In genomic region chr9:35117384-35118295, GRCm38 (mm10) we compare ENCODE assay signal across 8 mouse cellular contexts. TPM values are rescaled to one million over a fixed set of nuclear protein-coding genes. Genes with fewer than 3 reads are reported as not detected.
DNase-seq lines count a peak whose midpoint lies in the region; ATAC-seq and TF ChIP-seq lines count a peak whose summit lies in the region.

No protein-coding gene starts in this region.

- H3K36me3 ChIP-seq in intestine, embryonic 15.5 days, result no peaks in the 10 kb centered on the region
- H3K36me3 ChIP-seq in liver, postnatal 0 days (replicated peaks; ENCODE audit: insufficient read depth, low read length), result peaks cover 20% of the 10 kb centered on the region
- H3K36me3 ChIP-seq in neural tube, embryonic 11.5 days (ENCODE audit: control insufficient read depth, insufficient read depth, low read length), result no peaks in the 10 kb centered on the region

- H3K4me2 ChIP-seq in intestine, embryonic 15.5 days (replicated peaks), result peak overlapping the region; percentile 72
- H3K4me2 ChIP-seq in liver, postnatal 0 days (ENCODE audit: low read depth, low read length), result peak overlapping the region; percentile 97
- peak overlapping the region; percentile 81 for H3K4me2 ChIP-seq in neural tube, embryonic 11.5 days (ENCODE audit: low read depth)

- DNase-seq in cerebellum, adult 9-11 months, result peak; percentile 38
- DNase-seq in cerebellum, adult 18-20 months, result no peak
- DNase-seq in c-Kit-negative CD71-positive TER-119-positive erythroid progenitor cells, embryonic 14.5 days (ENCODE audit: low read depth, low spot score), result peak; percentile 54
- DNase-seq in liver, postnatal 0 days, result peak; percentile 58
- DNase-seq in neural tube, embryonic 11.5 days (ENCODE audit: low spot score), result peak; percentile 33
- DNase-seq in right cerebral cortex, postnatal 4 days, result no peak

- TF ChIP-seq EP300 in liver, postnatal 0 days (IDR thresholded peaks at IDR 0.05; ENCODE audit: low read depth), result peak; percentile 58

- peaks cover 25% of the 10 kb centered on the region for H3K4me1 ChIP-seq in intestine, embryonic 15.5 days (replicated peaks)
- peaks cover 70% of the 10 kb centered on the region for H3K4me1 ChIP-seq in liver, postnatal 0 days (ENCODE audit: insufficient read depth)
- H3K4me1 ChIP-seq in neural tube, embryonic 11.5 days (ENCODE audit: control insufficient read depth, insufficient read depth, low read length), result peaks cover 11% of the 10 kb centered on the region

- 31% methylated on average over 15 of the region's 15 CpGs for WGBS in intestine, embryonic 15.5 days
- 11% methylated on average over 15 of the region's 15 CpGs for WGBS in liver, postnatal 0 days (ENCODE audit: insufficient replicate concordance)
- 32% methylated on average over 15 of the region's 15 CpGs for WGBS in neural tube, embryonic 11.5 days

- H3K9ac ChIP-seq in intestine, embryonic 15.5 days, result peak overlapping the region; percentile 93
- peak overlapping the region; percentile 93 for H3K9ac ChIP-seq in liver, postnatal 0 days (replicated peaks)
- peak overlapping the region; percentile 82 for H3K9ac ChIP-seq in neural tube, embryonic 11.5 days (ENCODE audit: low read length)

- ATAC-seq in granulocyte monocyte progenitor cell, adult 5-6 weeks (replicated peaks; ENCODE audit: poor library complexity, severe bottlenecking), result peak; percentile 36
- peak; percentile 12; the same call in 1 of the 2 replicates for ATAC-seq in intestine, embryonic 15.5 days
- ATAC-seq in liver, postnatal 0 days, result peak; percentile 20
- no peak for ATAC-seq in neural tube, embryonic 11.5 days (ENCODE audit: insufficient read depth, low FRiP score, low TSS enrichment)

- H3K27me3 ChIP-seq in intestine, embryonic 15.5 days (replicated peaks), result no peaks in the 10 kb centered on the region
- no peaks in the 10 kb centered on the region for H3K27me3 ChIP-seq in liver, postnatal 0 days (ENCODE audit: insufficient read depth, low read length)
- H3K27me3 ChIP-seq in neural tube, embryonic 11.5 days (ENCODE audit: control insufficient read depth, insufficient read depth, low read length), result no peaks in the 10 kb centered on the region

- TF ChIP-seq CTCF in liver, postnatal 0 days (IDR thresholded peaks at IDR 0.05; ENCODE audit: low read depth), result no peak

- H3K27ac ChIP-seq in intestine, embryonic 15.5 days, result peak overlapping the region; percentile 89
- peak overlapping the region; percentile 98 for H3K27ac ChIP-seq in liver, postnatal 0 days (ENCODE audit: low read depth)
- H3K27ac ChIP-seq in neural tube, embryonic 11.5 days (ENCODE audit: low read depth, low read length), result peak overlapping the region; percentile 37; the same call in 1 of the 2 replicates

- H3K4me3 ChIP-seq in intestine, embryonic 15.5 days (replicated peaks), result peak overlapping the region; percentile 76
- H3K4me3 ChIP-seq in liver, postnatal 0 days (ENCODE audit: low read depth, low read length), result peak overlapping the region; percentile 93
- H3K4me3 ChIP-seq in neural tube, embryonic 11.5 days (ENCODE audit: low read depth, low read length), result peak overlapping the region; percentile 76

- no peaks in the 10 kb centered on the region for H3K9me3 ChIP-seq in intestine, embryonic 15.5 days
- H3K9me3 ChIP-seq in liver, postnatal 0 days (ENCODE audit: low read length), result no peaks in the 10 kb centered on the region
- no peaks in the 10 kb centered on the region for H3K9me3 ChIP-seq in neural tube, embryonic 11.5 days (ENCODE audit: control insufficient read depth, low read length)

RNA-seq across cellular contexts. Expression of gene St3gal4, which starts 1.4 kb away (rescaled TPM):
- total RNA-seq in granulocyte monocyte progenitor cell, adult 5-6 weeks (2014; fragmentation: Nextera tagmentation), result 39.2 and 44.6 TPM in 2 replicates
- 35.6 and 41.8 TPM in 2 replicates for total RNA-seq in granulocyte monocyte progenitor cell, adult 5-6 weeks (2017)
- 146 and 161 TPM in 2 replicates for polyA plus RNA-seq in intestine, embryonic 15.5 days (2015; fragmentation: Nextera tagmentation; extraction: Ambion mirVana)
- 23.6 and 26.5 TPM in 2 replicates for polyA plus RNA-seq in liver, postnatal 0 days (2015; fragmentation: Nextera tagmentation; extraction: Ambion mirVana)
- 12.3 and 16.1 TPM in 2 replicates for polyA plus RNA-seq in neural tube, embryonic 11.5 days (2014; fragmentation: Nextera tagmentation; extraction: Ambion mirVana)

RNA-seq across cellular contexts. Expression of gene Dcps, which starts 58.2 kb away (rescaled TPM):
- 68.1 and 71.8 TPM in 2 replicates for total RNA-seq in granulocyte monocyte progenitor cell, adult 5-6 weeks (2014; fragmentation: Nextera tagmentation)
- total RNA-seq in granulocyte monocyte progenitor cell, adult 5-6 weeks (2017), result 61.8 and 66.6 TPM in 2 replicates
- polyA plus RNA-seq in intestine, embryonic 15.5 days (2015; fragmentation: Nextera tagmentation; extraction: Ambion mirVana), result 86.1 and 87.1 TPM in 2 replicates
- 23.7 and 23.9 TPM in 2 replicates for polyA plus RNA-seq in liver, postnatal 0 days (2015; fragmentation: Nextera tagmentation; extraction: Ambion mirVana)
- polyA plus RNA-seq in neural tube, embryonic 11.5 days (2014; fragmentation: Nextera tagmentation; extraction: Ambion mirVana), result 88.7 and 92.0 TPM in 2 replicates

Comparison
In these comparisons a context has a peak if more than half of its experiments do, and no peak if none do; other contexts are left out.
1. DNase-seq: peak in cerebellum, adult 9-11 months (single experiment), c-Kit-negative CD71-positive TER-119-positive erythroid progenitor cells, embryonic 14.5 days (single experiment), liver, postnatal 0 days (single experiment) and neural tube, embryonic 11.5 days (single experiment); none in cerebellum, adult 18-20 months (0 of 2) and right cerebral cortex, postnatal 4 days (single experiment).
2. H3K27ac ChIP-seq: peak in every context shown above with its lines; median percentile 98 in liver, postnatal 0 days; 89 in intestine, embryonic 15.5 days; 37 in neural tube, embryonic 11.5 days.
3. Peak in every context shown above with its lines, with median percentiles within 50 percentile points of each other: H3K4me2 ChIP-seq, H3K4me3 ChIP-seq and H3K9ac ChIP-seq.